Mouse (Mus musculus) heart, adult 2 months (tissue): ENCODE results near the gene Cenpa. TPM values are rescaled to one million over a fixed set of nuclear protein-coding genes. Genes with fewer than 3 reads are reported as not detected.
A peak's percentile ranks its signal among the peaks of the same experiment; 100 is the strongest.

ENCODE experiments used
- DNase-seq, 2 experiments: peaks; one replicate each; pipeline ENCODE4 v3.0.0; 2021
- H3K27ac ChIP-seq: fragments of 200-600 bp; 2 replicates; pipeline ENCODE4 v1.8.1; 2022
- H3K27me3 ChIP-seq: fragments of 200-500 bp; 2 replicates; pipeline ENCODE4 v1.6.1; 2012; ENCODE audit warnings: mild to moderate bottlenecking, low read length, inconsistent platforms, mixed read lengths; ENCODE audit not compliant: control insufficient read depth, insufficient read depth
- H3K36me3 ChIP-seq: fragments of 200-500 bp; 2 replicates; pipeline ENCODE4 v1.6.1; 2012; ENCODE audit warnings: low read length, inconsistent platforms; ENCODE audit not compliant: control insufficient read depth, insufficient read depth
- H3K4me1 ChIP-seq: fragments of 200-500 bp; 2 replicates; pipeline ENCODE4 v1.6.1; 2011; ENCODE audit warnings: low read length; ENCODE audit not compliant: control insufficient read depth, insufficient read depth
- H3K4me3 ChIP-seq: fragments of 200-600 bp; 2 replicates; pipeline ENCODE4 v1.8.1; 2022
- H3K79me2 ChIP-seq: fragments of 200-500 bp; replicated peaks from 2 replicates; pipeline ENCODE4 v1.6.1; 2012; ENCODE audit warnings: mild to moderate bottlenecking, inconsistent platforms, low read length, moderate library complexity, mixed read lengths; ENCODE audit not compliant: control insufficient read depth, insufficient read depth
- H3K9ac ChIP-seq: fragments of 200-500 bp; 2 replicates; pipeline ENCODE4 v1.6.1; 2012; ENCODE audit warnings: low read depth, mild to moderate bottlenecking, control low read depth, inconsistent platforms, low read length, mixed read lengths
- CTCF ChIP-seq: fragments of 200-600 bp; IDR thresholded peaks from 2 replicates; pipeline ENCODE4 v1.8.1; 2022; ENCODE audit warnings: antibody characterized with exemption, mild to moderate bottlenecking, moderate library complexity
- EP300 ChIP-seq: fragments of 200-500 bp; IDR thresholded peaks from 2 replicates; pipeline ENCODE4 v1.6.1; 2011; ENCODE audit warnings: low read depth, low read length, control low read depth; ENCODE audit not compliant: insufficient read depth
- POLR2A ChIP-seq: fragments of 200-500 bp; IDR thresholded peaks from 2 replicates; pipeline ENCODE4 v1.6.1; 2011; ENCODE audit warnings: mild to moderate bottlenecking, low read depth, low read length, control low read depth; ENCODE audit not compliant: insufficient read depth
- WGBS: fragments of 180-500 bp; shearing (Covaris S2); methylation state at CpG from one replicate; pipeline ENCODE4 v1.1.7; 2018; 5-methylcytosine and 5-hydroxymethylcytosine counted together
- intact Hi-C: fragments of 180-260 bp; cut with DNase I; formaldehyde crosslinking; loops from one replicate; pipeline ENCODE4 v1.15.1; 2025
- polyA plus RNA-seq: library from polyadenylated mRNA; depleted of rRNA; stranded (reverse); fragments of >200 nt; gene quantifications from 2 replicates; pipeline ENCODE4 v1.2.3, GENCODE M21; 2012
- total RNA-seq, 2 experiments: library from RNA; stranded (reverse); gene quantifications; 2 replicates each; pipeline ENCODE4 v1.2.3; 2021

Gene Cenpa
- total and polyA plus RNA-seq, 3 experiments = 43.9 to 51.3 (median 51.0) TPM

- Histone ChIP-seq H3K4me3 (no peak overlapping the region), H3K36me3 (no peaks in the 10 kb centered on the region), H3K27me3 (no peaks in the 10 kb centered on the region), H3K4me1 (peaks cover 5% of the 10 kb centered on the region; the same call in 1 of the 2 replicates), H3K27ac (no peak overlapping the region), H3K79me2 (no peaks in the 10 kb centered on the region), H3K9ac (no peak overlapping the region)
- WGBS = 70% methylated on average over 1 of the region's 1 CpGs
- no peak for TF ChIP-seq CTCF
- TF ChIP-seq EP300 = no peak
- no peak for DNase-seq
- intact Hi-C loops = loop anchor here (10.0 kb wide), 2 partner anchors 237 to 397 kb away; partner anchors contain the start of gene Selenoi
Measured at GRCm38 (mm10) chr5:30632134-30632533, 34.4 kb upstream of the Cenpa start.

GRCm38 (mm10) chr5:30636994-30637393 is 29.6 kb upstream of the Cenpa start:
- intact Hi-C loops = loop anchor here (10.0 kb wide), 2 partner anchors 242 to 402 kb away; partner anchors contain the start of gene Selenoi
- Histone ChIP-seq H3K36me3 (no peaks in the 10 kb centered on the region), H3K79me2 (no peaks in the 10 kb centered on the region), H3K27ac (no peak overlapping the region), H3K4me3 (no peak overlapping the region), H3K4me1 (no peaks in the 10 kb centered on the region; the same call in 1 of the 2 replicates), H3K27me3 (no peaks in the 10 kb centered on the region), H3K9ac (no peak overlapping the region)
- TF ChIP-seq CTCF (no peak), POLR2A (no peak), EP300 (no peak)
- 32% methylated on average over 7 of the region's 7 CpGs for WGBS
- DNase-seq = no peak

GRCm38 (mm10) chr5:30638041-30638440 is 28.5 kb upstream of the Cenpa start:
- TF ChIP-seq CTCF (peak; percentile 92), EP300 (peak; percentile 67; the same call in 1 of the 2 replicates), POLR2A (no peak)
- no peak overlapping the region for H3K4me3 ChIP-seq
- no peaks in the 10 kb centered on the region for H3K36me3 ChIP-seq
- peak; percentile 81 to 83 for DNase-seq
- H3K27me3 ChIP-seq = no peaks in the 10 kb centered on the region
- no peaks in the 10 kb centered on the region; the same call in 1 of the 2 replicates for H3K4me1 ChIP-seq
- 1% methylated on average over 6 of the region's 6 CpGs for WGBS
- H3K9ac ChIP-seq = no peak overlapping the region
- H3K79me2 ChIP-seq = no peaks in the 10 kb centered on the region
- intact Hi-C loops = loop anchor here (1.0 to 10.0 kb wide), 4 partner anchors 122 to 403 kb away; partner anchors contain the start of gene Selenoi
- H3K27ac ChIP-seq = no peak overlapping the region

DNA sequence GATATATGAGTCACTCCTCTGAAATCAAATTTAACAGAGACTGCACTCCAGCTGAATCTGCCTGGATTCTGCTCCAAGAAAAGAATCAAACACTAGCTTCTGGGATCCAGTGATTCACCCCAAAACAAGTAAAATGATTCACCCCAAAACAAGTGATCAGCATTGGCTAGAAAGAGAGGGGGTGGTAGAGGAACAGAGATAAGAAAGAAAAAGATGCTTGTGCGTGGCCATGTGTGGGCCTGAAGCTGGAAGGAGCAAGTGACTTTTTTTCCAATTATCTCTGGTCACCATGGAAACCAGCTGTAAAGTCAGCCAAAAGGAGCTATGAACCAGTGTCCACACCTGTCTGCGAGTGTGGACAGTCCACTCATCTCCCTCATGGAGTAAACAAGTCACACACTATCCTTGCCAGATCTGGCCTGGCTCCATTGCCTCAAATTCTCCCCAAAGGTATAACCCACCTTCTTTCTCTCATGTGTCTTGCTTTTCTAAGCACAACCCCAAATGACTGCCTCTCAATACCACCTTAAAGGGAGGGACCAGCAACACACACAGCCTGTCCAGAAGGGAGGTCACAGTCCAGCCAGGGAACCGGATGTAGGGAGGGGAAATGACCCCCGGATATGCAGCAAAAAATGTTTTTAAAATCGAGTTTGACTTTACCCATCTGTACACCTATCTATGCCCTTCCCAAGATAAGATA is 22.9 kb upstream of the Cenpa start:
- DNase-seq = peak in 1 of 2 experiments; percentile 28
- TF ChIP-seq EP300 (no peak), POLR2A (no peak), CTCF (no peak)
- H3K27me3 ChIP-seq = no peaks in the 10 kb centered on the region
- H3K4me3 ChIP-seq = no peak overlapping the region
- H3K9ac ChIP-seq = no peak overlapping the region
- peak overlapping the region; percentile 68 for H3K27ac ChIP-seq
- 39% methylated on average over 5 of the region's 5 CpGs for WGBS
- H3K4me1 ChIP-seq = peaks cover 7% of the 10 kb centered on the region
- H3K36me3 ChIP-seq = 0 out of 2 replicates have a peak, but pooled peaks cover 2% of the 10 kb centered on the region
- H3K79me2 ChIP-seq = no peaks in the 10 kb centered on the region
- intact Hi-C loops = no loop called here

- Histone ChIP-seq H3K27me3 (no peaks in the 10 kb centered on the region), H3K4me1 (peaks cover 22% of the 10 kb centered on the region), H3K27ac (no peak overlapping the region), H3K79me2 (peaks cover 3% of the 10 kb centered on the region; the same call in 1 of the 2 replicates), H3K4me3 (no peak overlapping the region), H3K9ac (no peak overlapping the region), H3K36me3 (peaks cover 4% of the 10 kb centered on the region; the same call in 1 of the 2 replicates)
- intact Hi-C loops = no loop called here
- 39% methylated on average over 2 of the region's 2 CpGs for WGBS
- DNase-seq = no peak
- no peak for TF ChIP-seq POLR2A
- no peak for TF ChIP-seq EP300
- no peak for TF ChIP-seq CTCF
Measured at GRCm38 (mm10) chr5:30646036-30646435, 20.5 kb upstream of the Cenpa start.

DNA sequence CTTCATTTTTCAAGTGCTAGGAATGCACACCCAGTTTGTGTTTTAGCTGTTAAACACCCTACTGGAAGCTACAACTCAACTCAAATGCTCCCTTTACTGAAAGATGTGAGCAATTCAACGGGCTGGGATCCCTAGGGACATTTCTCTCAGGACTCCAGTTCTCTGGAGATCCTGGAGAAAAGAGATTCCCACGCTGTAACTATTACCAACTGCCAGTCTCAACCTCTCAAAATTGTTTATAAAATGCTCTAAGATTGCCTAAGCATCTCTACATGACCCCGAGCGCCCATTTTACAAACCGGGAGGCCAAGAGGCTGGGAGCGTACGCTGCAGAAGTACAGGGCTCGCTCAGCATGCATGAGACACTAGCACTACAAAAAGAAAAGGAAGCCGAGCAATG is 19.2 kb upstream of the Cenpa start:
- Histone ChIP-seq H3K36me3 (peaks cover 10% of the 10 kb centered on the region), H3K79me2 (peaks cover 3% of the 10 kb centered on the region; the same call in 1 of the 2 replicates), H3K9ac (peak overlapping the region; percentile 75), H3K27ac (peak overlapping the region; percentile 94), H3K4me1 (peaks cover 24% of the 10 kb centered on the region), H3K4me3 (peak overlapping the region; percentile 89), H3K27me3 (no peaks in the 10 kb centered on the region)
- WGBS = 7% methylated on average over 9 of the region's 9 CpGs
- TF ChIP-seq CTCF (no peak), EP300 (no peak), POLR2A (no peak)
- intact Hi-C loops = no loop called here
- DNase-seq = no peak
